Mouse (Mus musculus) B cell, adult 67 days (primary cell): ENCODE measurements around the gene Lpar2. TPM values are rescaled to one million over a fixed set of nuclear protein-coding genes. Genes with fewer than 3 reads are reported as not detected.

ENCODE experiments used
- total RNA-seq, 2 experiments: library from RNA; stranded (reverse); gene quantifications; 4 replicates each; pipeline ENCODE4 v1.2.4; 2023

The Lpar2 gene
- 1 to 10 TPM; 9.3 to 9.9 TPM for total RNA-seq

GRCm38 (mm10) chr8:69822386-69823191, at the start of gene Lpar2:
Lpar2 (plus strand) TSS chr8:69822429.

GRCm38 (mm10) chr8:69774503-69775148, 47.6 kb upstream of the Lpar2 start, which contains the start of gene Gm20422:
Gm20422 (minus strand) TSS chr8:69774886.

GRCm38 (mm10) chr8:69790773-69791367, 31.4 kb upstream of the Lpar2 start, which contains the start of the genes Atp13a1 and Zfp866:
Atp13a1 (plus strand) TSS chr8:69791163.
Zfp866 (minus strand) TSS chr8:69791178.

GRCm38 (mm10) chr8:69808094-69808863, 13.9 kb upstream of the Lpar2 start, which contains the start of gene Gmip:
Gmip (plus strand) TSS chr8:69808679.

GRCm38 (mm10) chr8:69832298-69832853, 10.1 kb downstream of the Lpar2 start, which contains the start of gene Pbx4:
Pbx4 (plus strand) TSS chr8:69832491.

Other genes starting within 250 kb of the Lpar2 start
- gene Zfp868, start 196.9 kb upstream of the Lpar2 start, total RNA-seq = 10 to 100 TPM; 57.7 to 62.6 TPM
- gene Zfp964, start 167.9 kb upstream of the Lpar2 start, total RNA-seq = 1 to 10 TPM; 1.8 to 2.2 TPM
- 10 to 100 TPM; 75.5 to 79.9 TPM for gene Zfp869, start 111.7 kb upstream of the Lpar2 start, total RNA-seq
- gene Zfp963, start 72.5 kb upstream of the Lpar2 start, total RNA-seq = 1 to 10 TPM; 5.1 to 5.3 TPM
- not detected for gene Gm20422, start 47.5 kb upstream of the Lpar2 start, total RNA-seq
- 10 to 100 TPM; 61.9 to 62.7 TPM for gene Atp13a1, start 31.3 kb upstream of the Lpar2 start, total RNA-seq
- gene Zfp866, start 31.3 kb upstream of the Lpar2 start, total RNA-seq = 10 to 100 TPM; 28.1 to 38.3 TPM
- gene Gmip, start 13.8 kb upstream of the Lpar2 start, total RNA-seq = 100 to 1,000 TPM; 440 to 460 TPM
- gene Pbx4, start 10.1 kb downstream of the Lpar2 start, total RNA-seq = 1 to 10 TPM; 5.8 to 9.5 TPM
- gene Cilp2, start 65.3 kb downstream of the Lpar2 start, total RNA-seq = under 1 TPM in 1 of 2 experiments, not detected in 1; 0.15 TPM
- under 1 TPM; 0.42 to 0.96 TPM for gene Tssk6, start 79.8 kb downstream of the Lpar2 start, total RNA-seq
- gene Ndufa13, start 80.1 kb downstream of the Lpar2 start, total RNA-seq = 10 to 100 TPM; 44.0 to 54.0 TPM
- gene Yjefn3, start 80.3 kb downstream of the Lpar2 start, total RNA-seq = not detected
- 10 to 100 TPM; 94.1 to 97.5 TPM for gene Gatad2a, start 174.0 kb downstream of the Lpar2 start, total RNA-seq
- gene Mau2, start 220.3 kb downstream of the Lpar2 start, total RNA-seq = 100 to 1,000 TPM; 132 to 142 TPM
- 10 to 100 TPM; 46.0 to 51.2 TPM for gene Sugp1, start 220.4 kb downstream of the Lpar2 start, total RNA-seq